Mouse (Mus musculus): Measurements from ENCODE around the gene Psapl1. TPM values are rescaled to one million over a fixed set of nuclear protein-coding genes. Genes with fewer than 3 reads are reported as not detected.
A peak's percentile ranks its signal among the peaks of the same experiment; 100 is the strongest.
"Not testable (repeated sequence)": the region's sequence is repeated elsewhere in the genome, so short reads cannot be mapped to it uniquely, and the experiment has no call there.

Psapl1 gene
- total RNA-seq, 4 experiments from 2014 or later = not detected

GRCm38 (mm10) chr5:36203421-36203820 is 400 bp upstream of the Psapl1 start:
- peak; percentile 52 to 72 for DNase-seq (ENCODE audit: low spot score in 2 of 2)

- no peak for DNase-seq (ENCODE audit: low spot score in 2 of 2)
Measured at GRCm38 (mm10) chr5:36205397-36205796, 1.6 kb downstream of the Psapl1 start.

GRCm38 (mm10) chr5:36208803-36209202 is 5.0 kb downstream of the Psapl1 start:
- no peak for DNase-seq (ENCODE audit: low spot score in 2 of 2)

- peak; percentile 92 to 96 for DNase-seq (ENCODE audit: low spot score in 2 of 2)
Measured at GRCm38 (mm10) chr5:36213310-36213709, 9.5 kb downstream of the Psapl1 start.

GRCm38 (mm10) chr5:36220105-36220504 is 16.3 kb downstream of the Psapl1 start:
- no peak for DNase-seq (ENCODE audit: low spot score in 2 of 2)

GRCm38 (mm10) chr5:36220626-36221025 is 16.8 kb downstream of the Psapl1 start:
- no peak for DNase-seq (ENCODE audit: low spot score in 2 of 2)

GRCm38 (mm10) chr5:36223787-36224186 is 20.0 kb downstream of the Psapl1 start:
- DNase-seq (ENCODE audit: low spot score in 2 of 2) = peak in 1 of 2 experiments; percentile 73

- DNase-seq (ENCODE audit: low spot score in 2 of 2) = no peak
Measured at GRCm38 (mm10) chr5:36225855-36226254, 22.0 kb downstream of the Psapl1 start.

- peak; percentile 42 to 61 for DNase-seq (ENCODE audit: low spot score in 2 of 2)
Measured at GRCm38 (mm10) chr5:36226296-36226695, 22.5 kb downstream of the Psapl1 start.

- no peak for DNase-seq (ENCODE audit: low spot score in 2 of 2)
Measured at GRCm38 (mm10) chr5:36228405-36229370, 24.9 kb downstream of the Psapl1 start.

GRCm38 (mm10) chr5:36230301-36230780 is 26.5 kb downstream of the Psapl1 start:
- no peak for DNase-seq (ENCODE audit: low spot score in 2 of 2)

- DNase-seq (ENCODE audit: low spot score in 2 of 2) = not testable (repeated sequence)
Measured at GRCm38 (mm10) chr5:36237526-36237925, 33.7 kb downstream of the Psapl1 start.

GRCm38 (mm10) chr5:36248022-36248421 is 44.2 kb downstream of the Psapl1 start:
- no peak for DNase-seq (ENCODE audit: low spot score in 2 of 2)

- no peak for DNase-seq (ENCODE audit: low spot score in 2 of 2)
Measured at GRCm38 (mm10) chr5:36252746-36253504, 49.1 kb downstream of the Psapl1 start.

GRCm38 (mm10) chr5:36254642-36255516 is 51.1 kb downstream of the Psapl1 start:
- DNase-seq (ENCODE audit: low spot score in 2 of 2) = no peak

Other genes with a start within 250 kb of the Psapl1 start
- 10 to 100 TPM; 46.9 to 54.4 (median 48.9) TPM for gene Sorcs2, start 194.1 kb downstream of the Psapl1 start, total RNA-seq (2022)